9 mouse cellular contexts compared by ENCODE assay signal in genomic region chr5:117516597-117516996, GRCm38 (mm10).
DNase-seq lines count a peak whose midpoint lies in the region; ATAC-seq and TF ChIP-seq lines count a peak whose summit lies in the region.
"Had no signal": no experiment of that assay in that cellular context is flagged by ENCODE, and none has a peak within 500 bp of the region (broad histone marks: within the 10 kb centered on the region; RNA-seq: fewer than 3 reads in every experiment).

No protein-coding gene starts in this region.

- in situ Hi-C loops in Patski (cut with MboI; ENCODE audit: low pct_unique_long_range_greater_than_20kb) = no loop called here

- WGBS in hindbrain, embryonic 16.5 days = 2% methylated on average over 8 of the region's 8 CpGs
- 3% methylated on average over 8 of the region's 8 CpGs for WGBS in limb, embryonic 14.5 days

- ATAC-seq in Patski = no peak
- 0 out of 2 replicates have a peak, but pooled peaks have one; percentile 27 for ATAC-seq in hindbrain, embryonic 16.5 days
- no peak for ATAC-seq in limb, embryonic 14.5 days (ENCODE audit: low FRiP score, low read depth)
- ATAC-seq in megakaryocyte-erythroid progenitor cell, adult 5-6 weeks (replicated peaks; ENCODE audit: low FRiP score, low TSS enrichment, poor library complexity, severe bottlenecking) = no peak

- no peaks in the 10 kb centered on the region for H3K4me1 ChIP-seq in hindbrain, embryonic 16.5 days (ENCODE audit: control insufficient read depth, insufficient read depth, low read depth, low read length)
- peaks cover 4% of the 10 kb centered on the region for H3K4me1 ChIP-seq in limb, embryonic 14.5 days (ENCODE audit: control insufficient read depth, insufficient read depth, low read length)
- H3K4me1 ChIP-seq: midbrain, embryonic 12.5 days had no signal

- no peaks in the 10 kb centered on the region for H3K36me3 ChIP-seq in hindbrain, embryonic 16.5 days (ENCODE audit: control insufficient read depth, insufficient read depth, low read length)
- H3K36me3 ChIP-seq in limb, embryonic 14.5 days (ENCODE audit: control insufficient read depth, insufficient read depth, low read length) = no peaks in the 10 kb centered on the region
- H3K36me3 ChIP-seq: midbrain, embryonic 12.5 days had no signal

- H3K4me3 ChIP-seq in hindbrain, embryonic 16.5 days (ENCODE audit: low read length) = no peak overlapping the region
- no peak overlapping the region for H3K4me3 ChIP-seq in limb, embryonic 14.5 days (replicated peaks; ENCODE audit: low read length)
- H3K4me3 ChIP-seq: midbrain, embryonic 12.5 days had no signal

- peak; percentile 51 to 84 for DNase-seq in layer of hippocampus, adult 18-20 months (ENCODE audit: low spot score in 2 of 2)
- DNase-seq in layer of hippocampus, adult 9-11 months = no peak
- no peak for DNase-seq in Patski (ENCODE audit: low read depth, low spot score)
- peak; percentile 87 to 93 for DNase-seq in cerebellum, postnatal 10 days
- peak; percentile 79 for DNase-seq in limb, embryonic 14.5 days (ENCODE audit: low spot score)
- DNase-seq in retina, postnatal 1 day = peak; percentile 76

- H3K4me2 ChIP-seq in hindbrain, embryonic 16.5 days (ENCODE audit: low read length) = no peak overlapping the region
- no peak overlapping the region for H3K4me2 ChIP-seq in limb, embryonic 14.5 days (replicated peaks; ENCODE audit: low read depth, low read length, severe bottlenecking)
- H3K4me2 ChIP-seq: midbrain, embryonic 12.5 days had no signal

- H3K27me3 ChIP-seq in Patski = peaks cover 15% of the 10 kb centered on the region
- no peaks in the 10 kb centered on the region for H3K27me3 ChIP-seq in hindbrain, embryonic 16.5 days (replicated peaks; ENCODE audit: control insufficient read depth, insufficient read depth, low read length)
- no peaks in the 10 kb centered on the region for H3K27me3 ChIP-seq in limb, embryonic 14.5 days (ENCODE audit: control insufficient read depth, insufficient read depth, low read length)
- H3K27me3 ChIP-seq: midbrain, embryonic 12.5 days had no signal

- POLR2A ChIA-PET in Patski (lab: Charles Lee) = no interaction called here

- CTCF ChIA-PET in Patski (lab: Charles Lee) = interaction anchor here (0.9 to 1.3 kb wide), 5 partner anchors 11 to 439 kb away, joined by 3 to 5 read pairs (median 3); no protein-coding TSS in a partner anchor

- TF ChIP-seq POLR2A in limb, embryonic 14.5 days (IDR thresholded peaks at IDR 0.05; ENCODE audit: borderline replicate concordance, extremely low read depth, insufficient read depth, insufficient read length) = no peak

- H3K9ac ChIP-seq in hindbrain, embryonic 16.5 days (ENCODE audit: low read depth, low read length) = no peak overlapping the region
- H3K9ac ChIP-seq in limb, embryonic 14.5 days (ENCODE audit: low read depth, low read length, severe bottlenecking) = no peak overlapping the region
- H3K9ac ChIP-seq: midbrain, embryonic 12.5 days had no signal

- H3K27ac ChIP-seq in hindbrain, embryonic 16.5 days (ENCODE audit: low read depth, low read length) = no peak overlapping the region
- H3K27ac ChIP-seq in limb, embryonic 14.5 days (replicated peaks; ENCODE audit: low read depth, low read length) = no peak overlapping the region
- H3K27ac ChIP-seq: midbrain, embryonic 12.5 days had no signal

- TF ChIP-seq CTCF in Patski (IDR thresholded peaks at IDR 0.05) = peak; percentile 74

- H3K9me3 ChIP-seq in hindbrain, embryonic 16.5 days (ENCODE audit: control insufficient read depth, low read length) = no peaks in the 10 kb centered on the region
- no peaks in the 10 kb centered on the region for H3K9me3 ChIP-seq in limb, embryonic 14.5 days (ENCODE audit: control insufficient read depth, low read length)
- H3K9me3 ChIP-seq: midbrain, embryonic 12.5 days had no signal

Comparison
In these comparisons a context has a peak if more than half of its experiments do, and no peak if none do; other contexts are left out.
1. DNase-seq: peak in layer of hippocampus, adult 18-20 months (2 of 2), cerebellum, postnatal 10 days (2 of 2), limb, embryonic 14.5 days (single experiment) and retina, postnatal 1 day (single experiment); none in layer of hippocampus, adult 9-11 months (single experiment) and Patski (single experiment).